Mouse (Mus musculus) CH12.LX (cell line): ENCODE measurements at regions not wholly inside any gene's neighbourhood (a gene's known extent, or its start where the extent isn't known, plus 50 kb on each side); places are given as distances from the start of the nearest gene placed in this dataset.

Experiments
- CHD2 ChIP-seq: IDR thresholded peaks from 2 replicates; pipeline ENCODE4 v1.6.1; 2011; ENCODE audit warnings: low read length, improper control_type of control experiment
- CTCF ChIP-seq, 2 experiments: IDR thresholded peaks in 1 of 2; conservative IDR thresholded peaks in 1 of 2; 2 replicates each; pipeline ENCODE4 v1.5.1; 2011 to 2012; ENCODE audit warnings: low read depth in 2 of 2, low read length in 2 of 2, improper control_type of control experiment in 1 of 2, inconsistent platforms in 1 of 2, mild to moderate bottlenecking in 1 of 2, moderate library complexity in 1 of 2
- E2F4 ChIP-seq: IDR thresholded peaks from 2 replicates; pipeline ENCODE4 v1.6.1; 2011; ENCODE audit warnings: low read depth, low read length, improper control_type of control experiment; ENCODE audit not compliant: insufficient replicate concordance
- JUN ChIP-seq: IDR thresholded peaks from 2 replicates; pipeline ENCODE4 v1.6.1; 2011; ENCODE audit warnings: low read depth, mild to moderate bottlenecking, low read length, improper control_type of control experiment, moderate library complexity; ENCODE audit not compliant: insufficient read depth
- MAX ChIP-seq: IDR thresholded peaks from 2 replicates; pipeline ENCODE4 v1.6.1; 2011; ENCODE audit warnings: low read length, improper control_type of control experiment
- POLR2A ChIP-seq: IDR thresholded peaks from 2 replicates; pipeline ENCODE4 v1.6.1; 2011; ENCODE audit warnings: low read depth, mild to moderate bottlenecking, improper control_type of control experiment, low read length
- ZC3H11A ChIP-seq: IDR thresholded peaks from 2 replicates; pipeline ENCODE4 v1.6.1; 2012; ENCODE audit warnings: low read depth, mild to moderate bottlenecking, inconsistent platforms, low read length, improper control_type of control experiment

DNA sequence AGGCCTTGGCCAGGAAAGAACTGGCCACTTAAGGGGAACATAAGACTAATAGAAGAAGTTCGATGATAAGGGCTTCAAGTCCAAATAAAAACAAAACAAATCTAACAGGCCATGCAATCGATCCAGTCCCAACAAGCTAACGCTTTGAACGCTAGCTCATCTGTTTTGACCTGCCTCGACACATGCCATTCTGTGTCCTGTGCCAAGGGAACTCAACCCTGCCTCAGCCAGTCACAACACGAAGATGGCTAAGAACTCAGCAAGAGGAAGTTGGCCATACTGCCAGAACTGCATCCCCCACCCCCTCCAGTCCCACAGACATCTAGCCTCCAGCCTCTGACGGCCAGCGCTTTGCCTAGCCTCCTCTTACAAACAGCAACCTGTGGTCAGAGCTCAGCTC, 259.1 kb downstream of the Gm12728 start:
- no peak for TF ChIP-seq CTCF (conservative IDR thresholded peaks at IDR 0.05 in 1 of 2, IDR thresholded peaks at IDR 0.05 in 1 of 2; ENCODE audit: low read depth in 2 of 2, low read length in 2 of 2)
- no peak for TF ChIP-seq ZC3H11A
- TF ChIP-seq JUN = no peak
- no peak for TF ChIP-seq POLR2A
- TF ChIP-seq E2F4 = no peak
- TF ChIP-seq CHD2 = no peak
- no peak for TF ChIP-seq MAX
